Mouse (Mus musculus) right cerebral cortex, postnatal 25 days (tissue): ENCODE data around the gene Adamts2.
A peak's percentile ranks its signal among the peaks of the same experiment; 100 is the strongest.

ENCODE experiments used
- DNase-seq: peaks from one replicate; pipeline ENCODE4 v3.0.0; 2022

Gene Adamts2

GRCm38 (mm10) chr11:50850989-50851601, 249.2 kb downstream of the Adamts2 start:
- DNase-seq: peak; percentile 16
